Mouse (Mus musculus): ENCODE data around the gene Gnl3l. TPM values are rescaled to one million over a fixed set of nuclear protein-coding genes. Genes with fewer than 3 reads are reported as not detected.

Gene Gnl3l
- 28.3 TPM for polyA plus RNA-seq (2017; shearing (Covaris generic))

GRCm38 (mm10) chrX:151016938-151017877 lies at the start of gene Gnl3l:
Gene Gnl3l, minus strand, starts transcription at chrX:151017322.

DNA sequence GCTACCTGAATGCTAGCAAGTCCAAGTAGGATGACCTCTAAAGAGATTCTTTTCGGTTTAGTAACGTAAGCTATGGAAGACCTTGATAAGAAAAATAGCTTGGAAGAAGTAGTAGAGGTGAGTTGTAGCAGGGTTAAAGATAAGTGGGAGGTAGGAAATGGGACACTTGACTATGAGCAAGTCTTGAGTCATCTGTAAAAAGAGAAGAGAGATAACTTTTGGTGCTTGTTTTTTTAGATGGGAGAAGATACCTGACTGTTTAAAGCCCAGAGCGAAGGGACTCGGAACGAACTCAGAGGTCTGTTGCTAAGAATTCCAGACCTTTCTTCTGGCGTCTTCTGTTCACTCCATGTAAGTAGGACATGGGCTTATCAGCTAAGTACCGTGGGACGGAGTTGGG lies 28.7 kb upstream of the Gnl3l start, which contains the start of gene Fgd1:
Fgd1 (plus strand) TSS at position 301 of the 400 bp plus-strand sequence.

Other genes starting within 250 kb of the Gnl3l start
- 24.3 TPM for gene Maged2, start 203.0 kb downstream of the Gnl3l start, polyA plus RNA-seq (2017; shearing (Covaris generic))
- not detected for gene Fgd1, start 28.8 kb upstream of the Gnl3l start, polyA plus RNA-seq (2017; shearing (Covaris generic))
- gene Tsr2, start 79.2 kb upstream of the Gnl3l start, polyA plus RNA-seq (2017; shearing (Covaris generic)) = 27.7 TPM
- 0.24 TPM for gene Wnk3, start 180.8 kb upstream of the Gnl3l start, polyA plus RNA-seq (2017; shearing (Covaris generic))